33 mouse cellular contexts compared by ENCODE assay signal in genomic region chr12:73363956-73364355, GRCm38 (mm10).
"Had no signal": no experiment of that assay in that cellular context is flagged by ENCODE, and none has a peak within 500 bp of the region (broad histone marks: within the 10 kb centered on the region; RNA-seq: fewer than 3 reads in every experiment).

No protein-coding gene starts in this region.

- H3K9ac ChIP-seq: heart, embryonic 13.5 days; heart, embryonic 15.5 days; hindbrain, embryonic 12.5 days; hindbrain, embryonic 13.5 days; hindbrain, embryonic 14.5 days; hindbrain, embryonic 15.5 days; intestine, embryonic 15.5 days; kidney, embryonic 15.5 days had no signal

- H3K4me1 ChIP-seq: intestine, embryonic 15.5 days had no signal

- H3K36me3 ChIP-seq: heart, embryonic 13.5 days; heart, embryonic 15.5 days; hindbrain, embryonic 10.5 days; hindbrain, embryonic 12.5 days; hindbrain, embryonic 15.5 days; intestine, embryonic 15.5 days; kidney, embryonic 15.5 days had no signal

- ATAC-seq: hindbrain, embryonic 16.5 days; hindbrain, postnatal 0 days; inflammation-experienced regulatory T-cells, adult 6 months; intestine, embryonic 15.5 days; intestine, embryonic 16.5 days; intestine, postnatal 0 days had no signal

- H3K4me2 ChIP-seq: heart, embryonic 13.5 days; heart, embryonic 15.5 days; hindbrain, embryonic 12.5 days; hindbrain, embryonic 13.5 days; hindbrain, embryonic 14.5 days; hindbrain, embryonic 15.5 days; intestine, embryonic 15.5 days; kidney, embryonic 15.5 days had no signal

- H3K27me3 ChIP-seq: heart, embryonic 13.5 days; heart, embryonic 15.5 days; hindbrain, embryonic 12.5 days; hindbrain, embryonic 13.5 days; hindbrain, embryonic 15.5 days; intestine, embryonic 15.5 days; kidney, embryonic 15.5 days had no signal

- H3K27ac ChIP-seq: heart, embryonic 13.5 days; heart, embryonic 15.5 days; hindbrain, embryonic 10.5 days; hindbrain, embryonic 12.5 days; hindbrain, embryonic 13.5 days; hindbrain, embryonic 14.5 days; hindbrain, embryonic 15.5 days; hindbrain, postnatal 0 days; intestine, embryonic 15.5 days; kidney, embryonic 15.5 days; kidney, postnatal 0 days; layer of hippocampus, adult 2 months; left cerebral cortex, adult 2 months had no signal

- DNase-seq: heart, postnatal 10 days; heart, postnatal 14 days; heart, postnatal 36 days; heart, postnatal 4 days; kidney, adult 11 months; kidney, adult 18-20 months; kidney, adult 2 months; kidney, adult 8-10 months; kidney, adult 9 months; kidney, postnatal 10 days; kidney, postnatal 14 days; kidney, postnatal 25 days; kidney, postnatal 36 days; kidney, postnatal 4 days; layer of hippocampus, adult 9-11 months; layer of hippocampus, postnatal 36 days had no signal

- H3K9me3 ChIP-seq: heart, embryonic 13.5 days; heart, embryonic 15.5 days; hindbrain, embryonic 10.5 days; hindbrain, embryonic 12.5 days; hindbrain, embryonic 13.5 days; hindbrain, embryonic 15.5 days; intestine, embryonic 15.5 days; kidney, embryonic 15.5 days had no signal

- H3K4me3 ChIP-seq: heart, embryonic 13.5 days; heart, embryonic 15.5 days; hindbrain, embryonic 10.5 days; hindbrain, embryonic 12.5 days; hindbrain, embryonic 13.5 days; hindbrain, embryonic 15.5 days; intestine, embryonic 15.5 days; kidney, embryonic 15.5 days; layer of hippocampus, adult 2 months; left cerebral cortex, adult 2 months had no signal
